Mouse (Mus musculus): ENCODE measurements around the gene Mettl9.

- TF ChIP-seq CTCF (IDR thresholded peaks at IDR 0.05; ENCODE audit: low read depth) (no peak), EP300 (IDR thresholded peaks at IDR 0.05; ENCODE audit: low read depth) (no peak)
Measured at GRCm38 (mm10) chr7:121075416-121075815, 41.2 kb downstream of the Mettl9 start.

Data from liver, embryonic 14.5 days (tissue).